In the genomic region with DNA sequence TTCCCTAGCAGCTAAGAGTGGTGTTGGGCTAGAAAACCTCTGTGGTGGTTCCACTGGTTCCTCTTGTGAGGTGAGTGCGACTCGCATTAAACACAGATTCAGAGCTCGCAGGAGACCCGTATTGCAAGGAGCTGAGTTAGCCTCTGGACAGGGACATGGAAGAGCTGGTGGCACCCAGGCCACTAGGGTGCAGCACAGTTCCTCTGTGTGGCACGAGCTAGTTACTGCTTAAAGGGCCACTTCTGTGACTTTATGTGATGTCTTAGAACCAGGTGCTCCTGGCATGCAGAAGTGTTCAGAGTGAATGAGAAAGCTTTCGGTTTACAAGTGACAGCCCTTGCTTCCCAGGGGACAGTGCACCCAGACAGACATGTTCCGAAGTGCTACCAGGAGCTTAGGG, we compare ENCODE assay signal across 8 mouse cellular contexts. TPM values are rescaled to one million over a fixed set of nuclear protein-coding genes. Genes with fewer than 3 reads are reported as not detected.
DNase-seq lines count a peak whose midpoint lies in the region; ATAC-seq and TF ChIP-seq lines count a peak whose summit lies in the region.

No protein-coding gene starts in this region.

- WGBS in lung, postnatal 0 days, result 64% methylated on average over 7 of the region's 7 CpGs
- WGBS in hindbrain, embryonic 13.5 days, result 77% methylated on average over 7 of the region's 7 CpGs

- no peak overlapping the region for H3K9ac ChIP-seq in lung, postnatal 0 days (replicated peaks; ENCODE audit: low read depth)
- no peak overlapping the region for H3K9ac ChIP-seq in hindbrain, embryonic 13.5 days

- TF ChIP-seq EP300 in lung, postnatal 0 days (IDR thresholded peaks at IDR 0.05), result no peak

- no peaks in the 10 kb centered on the region for H3K9me3 ChIP-seq in lung, postnatal 0 days (ENCODE audit: low read length)
- H3K9me3 ChIP-seq in hindbrain, embryonic 13.5 days, result no peaks in the 10 kb centered on the region

- TF ChIP-seq CTCF in lung, postnatal 0 days (IDR thresholded peaks at IDR 0.05), result peak; percentile 81

- H3K4me1 ChIP-seq in lung, postnatal 0 days (ENCODE audit: insufficient read depth, low read depth, low read length), result no peaks in the 10 kb centered on the region; the same call in 1 of the 2 replicates
- H3K4me1 ChIP-seq in hindbrain, embryonic 13.5 days (replicated peaks), result no peaks in the 10 kb centered on the region

- H3K27ac ChIP-seq in lung, postnatal 0 days (ENCODE audit: low read length), result no peak overlapping the region
- no peak overlapping the region for H3K27ac ChIP-seq in hindbrain, embryonic 13.5 days

- H3K4me3 ChIP-seq in lung, postnatal 0 days (ENCODE audit: low read depth, low read length), result no peak overlapping the region
- H3K4me3 ChIP-seq in hindbrain, embryonic 13.5 days, result no peak overlapping the region

- no peak overlapping the region for H3K4me2 ChIP-seq in lung, postnatal 0 days (replicated peaks; ENCODE audit: low read depth, low read length)
- no peak overlapping the region for H3K4me2 ChIP-seq in hindbrain, embryonic 13.5 days

- no peak for DNase-seq in frontal cortex, postnatal 10 days (ENCODE audit: low spot score in 2 of 2)
- peak; percentile 23 to 26 for DNase-seq in urinary bladder, postnatal 36 days (ENCODE audit: low spot score in 2 of 2)
- no peak for DNase-seq in urinary bladder, adult 18-20 months (ENCODE audit: low spot score in 2 of 2)
- peak; percentile 72 for DNase-seq in lung, postnatal 0 days (ENCODE audit: low spot score)
- DNase-seq in spleen, postnatal 36 days (ENCODE audit: low spot score in 2 of 2), result peak; percentile 67

- no peaks in the 10 kb centered on the region for H3K27me3 ChIP-seq in lung, postnatal 0 days (replicated peaks; ENCODE audit: insufficient read depth, low read length)
- H3K27me3 ChIP-seq in hindbrain, embryonic 13.5 days, result no peaks in the 10 kb centered on the region

- peaks cover 51% of the 10 kb centered on the region for H3K36me3 ChIP-seq in lung, postnatal 0 days (ENCODE audit: insufficient read depth, low read length)
- peaks cover 96% of the 10 kb centered on the region for H3K36me3 ChIP-seq in hindbrain, embryonic 13.5 days

- ATAC-seq in frontal cortex, adult (ENCODE audit: low TSS enrichment), result peak; percentile 88
- peak; percentile 90 for ATAC-seq in inflammation-experienced regulatory T-cells, adult 6 months
- peak; percentile 51 for ATAC-seq in lung, postnatal 0 days
- ATAC-seq in hindbrain, embryonic 13.5 days (ENCODE audit: low FRiP score), result no peak

RNA-seq across cellular contexts. Expression of gene Cstf1, which starts 7.9 kb away (rescaled TPM):
- 10 to 100 TPM; 28.1 to 31.5 (median 28.8) TPM for polyA plus RNA-seq in inflammation-experienced regulatory T-cells, adult 6 months (2017; shearing (Covaris generic))
- polyA plus RNA-seq in lung, postnatal 0 days (2015; fragmentation: Nextera tagmentation; extraction: Ambion mirVana), result 16.8 and 19.4 TPM in 2 replicates
- polyA plus RNA-seq in hindbrain, embryonic 13.5 days (2015; fragmentation: Nextera tagmentation; extraction: Ambion mirVana), result 25.2 and 27.1 TPM in 2 replicates

RNA-seq across cellular contexts. Expression of gene Aurka, which starts 8.0 kb away (rescaled TPM):
- polyA plus RNA-seq in inflammation-experienced regulatory T-cells, adult 6 months (2017; shearing (Covaris generic)), result 10 to 100 TPM in 1 of 3 experiments, 1 to 10 TPM in 2; 6.8 to 41.3 (median 7.5) TPM
- 6.3 and 7.9 TPM in 2 replicates for polyA plus RNA-seq in lung, postnatal 0 days (2015; fragmentation: Nextera tagmentation; extraction: Ambion mirVana)
- 26.7 and 26.8 TPM in 2 replicates for polyA plus RNA-seq in hindbrain, embryonic 13.5 days (2015; fragmentation: Nextera tagmentation; extraction: Ambion mirVana)

RNA-seq across cellular contexts. Expression of gene Cass4, which starts 15.3 kb away (rescaled TPM):
- polyA plus RNA-seq in inflammation-experienced regulatory T-cells, adult 6 months (2017; shearing (Covaris generic)), result 10 to 100 TPM in 2 of 3 experiments, 1 to 10 TPM in 1; 9.0 to 14.1 (median 10.6) TPM
- polyA plus RNA-seq in lung, postnatal 0 days (2015; fragmentation: Nextera tagmentation; extraction: Ambion mirVana), result 9.3 and 11.9 TPM in 2 replicates
- polyA plus RNA-seq in hindbrain, embryonic 13.5 days (2015; fragmentation: Nextera tagmentation; extraction: Ambion mirVana), result 0.13 and 0.19 TPM in 2 replicates

RNA-seq across cellular contexts. Expression of gene Fam210b, which starts 33.0 kb away (rescaled TPM):
- 1 to 10 TPM; 7.7 to 9.5 (median 8.1) TPM for polyA plus RNA-seq in inflammation-experienced regulatory T-cells, adult 6 months (2017; shearing (Covaris generic))
- polyA plus RNA-seq in lung, postnatal 0 days (2015; fragmentation: Nextera tagmentation; extraction: Ambion mirVana), result 32.8 and 37.0 TPM in 2 replicates
- 25.8 and 27.1 TPM in 2 replicates for polyA plus RNA-seq in hindbrain, embryonic 13.5 days (2015; fragmentation: Nextera tagmentation; extraction: Ambion mirVana)

Comparison
In these comparisons a context has a peak if more than half of its experiments do, and no peak if none do; other contexts are left out.
1. DNase-seq: peak in urinary bladder, postnatal 36 days (2 of 2), lung, postnatal 0 days (single experiment) and spleen, postnatal 36 days (2 of 2); none in frontal cortex, postnatal 10 days (0 of 2) and urinary bladder, adult 18-20 months (0 of 2).